Mouse (Mus musculus) megakaryocyte progenitor cell, adult 5-6 weeks (primary cell): ENCODE measurements around the gene Dpy30. TPM values are rescaled to one million over a fixed set of nuclear protein-coding genes. Genes with fewer than 3 reads are reported as not detected.

Experiments
- ATAC-seq: replicated peaks from 2 replicates; pipeline ENCODE4 v1.8.0; 2016; ENCODE audit warnings: mild to moderate bottlenecking, moderate TSS enrichment, inconsistent platforms; ENCODE audit not compliant: poor library complexity
- total RNA-seq, 2 experiments: library from RNA; stranded (forward) in 1 of 2; stranded (reverse) in 1 of 2; fragments of 157-497, 149-512 nt in 1 of 2; fragments of 200-1000 nt in 1 of 2; gene quantifications; 2 replicates each; pipeline versions ENCODE4 v1.2.3 to v1.2.4; 2015 to 2017

Gene Dpy30
- total RNA-seq, 2 experiments from 2014 or later: 200 to 253 TPM

- ATAC-seq: peak; percentile 55
Measured at GRCm38 (mm10) chr17:74295026-74295970, 28.4 kb downstream of the Dpy30 start, which contains the start of gene Memo1. Gene Memo1, minus strand, starts transcription at chr17:74295521.

- ATAC-seq: peak; percentile 77
Measured at GRCm38 (mm10) chr17:74294426-74295025, 29.2 kb downstream of the Dpy30 start.

- ATAC-seq: 0 out of 2 replicates have a peak, but pooled peaks have one; percentile 1
Measured at GRCm38 (mm10) chr17:74293687-74294425, 29.9 kb downstream of the Dpy30 start.

GRCm38 (mm10) chr17:74291640-74292361, 31.9 kb downstream of the Dpy30 start:
- ATAC-seq: no peak

GRCm38 (mm10) chr17:74290869-74291268, 32.9 kb downstream of the Dpy30 start:
- ATAC-seq: no peak

- no peak for ATAC-seq
Measured at GRCm38 (mm10) chr17:74290198-74290597, 33.5 kb downstream of the Dpy30 start.

- ATAC-seq: no peak
Measured at GRCm38 (mm10) chr17:74288626-74289025, 35.1 kb downstream of the Dpy30 start.

- peak; percentile 78 for ATAC-seq
Measured at GRCm38 (mm10) chr17:74286140-74286730, 37.5 kb downstream of the Dpy30 start.

GRCm38 (mm10) chr17:74285730-74286129, 38.0 kb downstream of the Dpy30 start:
- no peak for ATAC-seq

GRCm38 (mm10) chr17:74284397-74285115, 39.2 kb downstream of the Dpy30 start:
- peak; percentile 37 for ATAC-seq

GRCm38 (mm10) chr17:74282024-74282423, 41.7 kb downstream of the Dpy30 start:
- no peak for ATAC-seq

GRCm38 (mm10) chr17:74278966-74279869, 44.5 kb downstream of the Dpy30 start:
- peak; percentile 57 for ATAC-seq

GRCm38 (mm10) chr17:74274471-74274870, 49.3 kb downstream of the Dpy30 start:
- no peak for ATAC-seq

GRCm38 (mm10) chr17:74272683-74273205, 51.0 kb downstream of the Dpy30 start:
- ATAC-seq: no peak

- ATAC-seq: peak; percentile 47
Measured at GRCm38 (mm10) chr17:74271541-74272268, 52.0 kb downstream of the Dpy30 start.

GRCm38 (mm10) chr17:74270205-74270604, 53.5 kb downstream of the Dpy30 start:
- no peak for ATAC-seq

- peak; percentile 75 for ATAC-seq
Measured at GRCm38 (mm10) chr17:74267415-74268180, 56.1 kb downstream of the Dpy30 start.
